Mouse (Mus musculus): ENCODE measurements around the gene Zfp444. TPM values are rescaled to one million over a fixed set of nuclear protein-coding genes. Genes with fewer than 3 reads are reported as not detected.

Gene Zfp444
- 11.0 TPM for polyA plus RNA-seq (2015; fragmentation: Illumina TruSeq; extraction: RNeasy Lipid Tissue Mini Kit (QIAGEN cat#74804); ENCODE audit: insufficient read depth, low replicate concordance)

DNA sequence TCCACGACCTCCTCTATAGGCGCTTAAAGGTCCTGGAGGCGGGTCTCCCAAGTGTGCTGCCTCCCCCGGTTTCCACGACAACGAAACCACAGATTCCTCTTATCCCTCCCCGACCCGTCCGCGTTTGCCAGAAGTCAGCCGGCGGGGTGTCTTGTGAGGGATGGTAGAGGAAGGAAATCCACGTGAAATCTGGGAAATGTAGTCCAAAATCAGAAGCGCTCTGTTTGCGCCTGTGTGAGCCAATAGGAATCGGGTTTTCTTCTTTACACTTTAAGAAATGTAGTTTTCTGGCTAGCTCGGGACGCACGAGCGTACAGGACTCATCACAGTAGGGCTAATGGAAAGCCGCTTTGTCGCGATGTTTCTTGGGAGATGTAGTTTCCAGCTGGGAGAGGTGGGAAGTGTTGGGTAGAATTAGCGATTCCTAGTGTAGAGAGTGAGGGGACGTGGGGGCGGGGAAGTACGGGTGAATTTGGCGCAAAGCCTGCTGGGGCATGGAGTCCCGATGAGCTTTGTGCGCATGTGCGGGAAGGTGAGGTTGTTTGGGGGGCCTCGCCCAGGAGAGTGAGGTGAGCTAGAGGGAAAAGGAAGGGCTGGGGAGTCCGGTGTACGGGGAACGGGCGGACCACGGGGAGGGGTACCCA is at the start of gene Zfp444:
Gene Zfp444 (plus strand): TSS at position 221 of the 644 bp plus-strand sequence.

DNA sequence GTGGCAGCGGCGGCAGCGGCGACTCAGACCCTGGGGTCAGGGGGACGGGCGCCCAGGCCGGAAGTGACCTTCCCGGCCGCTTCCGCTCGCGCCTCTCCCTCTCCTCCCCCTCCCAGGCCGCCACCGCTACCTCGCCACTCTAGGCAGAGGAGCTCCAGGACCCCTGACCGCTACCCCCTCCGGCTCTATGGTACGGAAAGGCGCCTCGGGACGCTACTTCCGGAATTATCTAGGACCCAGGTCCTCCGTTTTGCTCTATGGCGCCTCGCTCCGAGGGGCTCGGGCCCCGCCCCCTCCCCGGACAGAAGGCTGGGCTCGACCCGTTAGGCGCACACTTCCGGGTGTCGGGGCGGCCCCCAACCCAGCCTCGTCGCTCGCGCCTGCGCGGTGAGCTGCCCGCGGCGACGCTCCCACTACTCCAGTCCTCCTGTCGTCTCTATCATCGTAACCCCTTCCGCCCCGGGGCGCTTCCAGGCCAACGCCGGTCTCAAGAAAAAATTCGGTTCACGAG is 16.1 kb upstream of the Zfp444 start, which contains the start of gene Zfp787:
Gene Zfp787 (minus strand): TSS at position 97 of the 511 bp plus-strand sequence.

DNA sequence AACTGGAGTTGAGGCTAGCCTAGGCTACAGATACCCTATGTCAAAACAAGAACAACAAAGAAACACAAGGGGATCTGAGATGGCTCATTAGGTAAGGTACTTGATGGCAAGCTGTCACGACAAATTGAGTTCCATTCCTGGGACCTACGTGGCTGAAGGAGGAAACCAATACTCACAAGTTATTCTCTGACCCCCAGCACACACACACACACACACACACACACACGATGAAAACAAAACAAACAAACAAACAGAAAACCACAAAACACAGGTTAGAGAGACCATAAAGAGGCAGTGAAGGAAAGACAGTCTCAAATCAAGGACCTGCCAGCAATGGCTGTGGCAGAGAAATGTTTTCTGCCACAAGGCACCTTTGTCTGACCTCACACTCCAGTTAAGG is 24.8 kb downstream of the Zfp444 start, which contains the start of gene Galp:
Gene Galp (plus strand): TSS at position 301 of the 400 bp plus-strand sequence.

DNA sequence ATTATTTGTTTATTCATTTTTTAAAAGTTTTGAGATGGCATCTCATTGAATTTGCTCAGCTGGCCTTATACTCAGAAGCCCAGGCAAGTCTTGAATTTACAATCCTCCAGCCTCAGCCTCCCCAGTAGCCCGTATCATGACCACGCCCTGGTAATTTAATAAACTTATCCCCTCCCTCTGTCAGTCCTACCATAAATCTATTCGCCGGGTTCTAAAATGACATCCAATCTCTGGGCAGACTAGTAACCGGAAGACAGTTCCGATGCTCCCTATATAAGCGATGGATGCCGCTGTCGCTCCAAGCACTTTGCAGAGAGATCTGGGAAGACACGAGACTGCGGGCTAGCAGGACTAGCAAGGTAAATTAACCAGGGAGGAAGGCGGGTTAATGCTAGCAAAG is 50.0 kb downstream of the Zfp444 start, which contains the start of gene Zscan5b:
Gene Zscan5b (plus strand): TSS at position 301 of the 400 bp plus-strand sequence.

Other genes starting within 250 kb of the Zfp444 start
- gene Vmn1r65, start 161.2 kb upstream of the Zfp444 start, polyA plus RNA-seq (2015; fragmentation: Illumina TruSeq; extraction: RNeasy Lipid Tissue Mini Kit (QIAGEN cat#74804); ENCODE audit: insufficient read depth, low replicate concordance) = not detected
- gene Nlrp4c, start 127.1 kb upstream of the Zfp444 start, polyA plus RNA-seq (2015; fragmentation: Illumina TruSeq; extraction: RNeasy Lipid Tissue Mini Kit (QIAGEN cat#74804); ENCODE audit: insufficient read depth, low replicate concordance) = not detected
- 19.4 TPM for gene Zfp787, start 16.2 kb upstream of the Zfp444 start, polyA plus RNA-seq (2015; fragmentation: Illumina TruSeq; extraction: RNeasy Lipid Tissue Mini Kit (QIAGEN cat#74804); ENCODE audit: insufficient read depth, low replicate concordance)
- gene Galp, start 24.9 kb downstream of the Zfp444 start, polyA plus RNA-seq (2015; fragmentation: Illumina TruSeq; extraction: RNeasy Lipid Tissue Mini Kit (QIAGEN cat#74804); ENCODE audit: insufficient read depth, low replicate concordance) = not detected
- not detected for gene Zscan5b, start 50.1 kb downstream of the Zfp444 start, polyA plus RNA-seq (2015; fragmentation: Illumina TruSeq; extraction: RNeasy Lipid Tissue Mini Kit (QIAGEN cat#74804); ENCODE audit: insufficient read depth, low replicate concordance)
- not detected for gene Epp13, start 80.5 kb downstream of the Zfp444 start, polyA plus RNA-seq (2015; fragmentation: Illumina TruSeq; extraction: RNeasy Lipid Tissue Mini Kit (QIAGEN cat#74804); ENCODE audit: insufficient read depth, low replicate concordance)
- 6.6 TPM for gene Zfp667, start 114.4 kb downstream of the Zfp444 start, polyA plus RNA-seq (2015; fragmentation: Illumina TruSeq; extraction: RNeasy Lipid Tissue Mini Kit (QIAGEN cat#74804); ENCODE audit: insufficient read depth, low replicate concordance)
- 4.1 TPM for gene Zfp583, start 159.1 kb downstream of the Zfp444 start, polyA plus RNA-seq (2015; fragmentation: Illumina TruSeq; extraction: RNeasy Lipid Tissue Mini Kit (QIAGEN cat#74804); ENCODE audit: insufficient read depth, low replicate concordance)
- gene Gm3854, start 171.5 kb downstream of the Zfp444 start, polyA plus RNA-seq (2015; fragmentation: Illumina TruSeq; extraction: RNeasy Lipid Tissue Mini Kit (QIAGEN cat#74804); ENCODE audit: insufficient read depth, low replicate concordance) = 0.54 TPM
- 6.7 TPM for gene Zfp78, start 191.1 kb downstream of the Zfp444 start, polyA plus RNA-seq (2015; fragmentation: Illumina TruSeq; extraction: RNeasy Lipid Tissue Mini Kit (QIAGEN cat#74804); ENCODE audit: insufficient read depth, low replicate concordance)
- 10.9 TPM for gene Zfp28, start 211.1 kb downstream of the Zfp444 start, polyA plus RNA-seq (2015; fragmentation: Illumina TruSeq; extraction: RNeasy Lipid Tissue Mini Kit (QIAGEN cat#74804); ENCODE audit: insufficient read depth, low replicate concordance)
- gene Smim17, start 226.5 kb downstream of the Zfp444 start, polyA plus RNA-seq (2015; fragmentation: Illumina TruSeq; extraction: RNeasy Lipid Tissue Mini Kit (QIAGEN cat#74804); ENCODE audit: insufficient read depth, low replicate concordance) = not detected
- not detected for gene Gm20715, start 238.1 kb downstream of the Zfp444 start, polyA plus RNA-seq (2015; fragmentation: Illumina TruSeq; extraction: RNeasy Lipid Tissue Mini Kit (QIAGEN cat#74804); ENCODE audit: insufficient read depth, low replicate concordance)

Measured in spleen, adult 10 weeks (tissue).